Mouse (Mus musculus) myocyte (in vitro differentiated cells): ENCODE results near the gene Cyth2.

Experiments used
- CEBPB ChIP-seq: IDR thresholded peaks from 2 replicates; pipeline ENCODE4 v1.6.1; 2011; ENCODE audit warnings: mild to moderate bottlenecking, moderate library complexity; ENCODE audit not compliant: poor library complexity, insufficient read depth, severe bottlenecking
- MAX ChIP-seq: IDR thresholded peaks from one replicate; pipeline ENCODE4 v1.6.1; 2011; ENCODE audit warnings: low read depth, mild to moderate bottlenecking, control low read depth
- MYOD1 ChIP-seq, 3 experiments: IDR thresholded peaks; one replicate each; pipeline ENCODE4 v1.6.1; 2011; ENCODE audit warnings: control low read depth in 2 of 3, low read depth in 2 of 3, mild to moderate bottlenecking in 2 of 3, moderate library complexity in 1 of 3; ENCODE audit not compliant: insufficient read length in 2 of 3, control insufficient read depth in 1 of 3
- MYOG ChIP-seq, 3 experiments: IDR thresholded peaks; one replicate each; pipeline ENCODE4 v1.6.1; 2011; ENCODE audit warnings: control low read depth in 2 of 3, low read depth in 2 of 3, mild to moderate bottlenecking in 2 of 3; ENCODE audit not compliant: insufficient read length in 2 of 3, control insufficient read depth in 1 of 3, insufficient read depth in 1 of 3
- POLR2A ChIP-seq: IDR thresholded peaks from one replicate; pipeline ENCODE4 v1.6.1; 2011; ENCODE audit warnings: low read depth, mild to moderate bottlenecking, control low read depth, moderate library complexity; ENCODE audit not compliant: insufficient read length
- POLR2AphosphoS2 ChIP-seq: IDR thresholded peaks from one replicate; pipeline ENCODE4 v1.6.1; 2011; ENCODE audit warnings: low read depth, control low read depth; ENCODE audit not compliant: insufficient read length
- REST ChIP-seq: IDR thresholded peaks from one replicate; pipeline ENCODE4 v1.6.1; 2011; ENCODE audit warnings: mild to moderate bottlenecking, control low read depth, moderate library complexity; ENCODE audit not compliant: insufficient read depth, insufficient read length
- SRF ChIP-seq: IDR thresholded peaks from one replicate; pipeline ENCODE4 v1.6.1; 2011; ENCODE audit warnings: low read depth; ENCODE audit not compliant: control insufficient read depth, insufficient read length
- TCF12 ChIP-seq: IDR thresholded peaks from one replicate; pipeline ENCODE4 v1.6.1; 2011; ENCODE audit warnings: mild to moderate bottlenecking, control low read depth; ENCODE audit not compliant: poor library complexity, insufficient read depth, severe bottlenecking
- TCF3 ChIP-seq: IDR thresholded peaks from one replicate; pipeline ENCODE4 v1.6.1; 2011; ENCODE audit warnings: low read depth, control low read depth; ENCODE audit not compliant: insufficient read length
- USF1 ChIP-seq: IDR thresholded peaks from one replicate; pipeline ENCODE4 v1.6.1; 2011; ENCODE audit warnings: low read depth, mild to moderate bottlenecking, control low read depth, moderate library complexity

- TF ChIP-seq MAX (no peak), POLR2A (no peak), TCF12 (no peak), MYOD1 (IDR thresholded peaks at IDR 0.05; ENCODE audit: control insufficient read depth in 1 of 3, insufficient read length in 2 of 3, low read depth in 2 of 3) (no peak), USF1 (no peak), CEBPB (no peak), TCF3 (no peak), SRF (no peak), REST (no peak), POLR2AphosphoS2 (no peak), MYOG (IDR thresholded peaks at IDR 0.05; ENCODE audit: control insufficient read depth in 1 of 3, insufficient read depth in 1 of 3, insufficient read length in 2 of 3, low read depth in 2 of 3) (no peak)
These were observed 14.4 kb downstream of the Cyth2 start for GRCm38 (mm10) chr7:45800001-45800400.
